Mouse (Mus musculus): ENCODE results near the gene Trim72.

Trim72 gene

DNA sequence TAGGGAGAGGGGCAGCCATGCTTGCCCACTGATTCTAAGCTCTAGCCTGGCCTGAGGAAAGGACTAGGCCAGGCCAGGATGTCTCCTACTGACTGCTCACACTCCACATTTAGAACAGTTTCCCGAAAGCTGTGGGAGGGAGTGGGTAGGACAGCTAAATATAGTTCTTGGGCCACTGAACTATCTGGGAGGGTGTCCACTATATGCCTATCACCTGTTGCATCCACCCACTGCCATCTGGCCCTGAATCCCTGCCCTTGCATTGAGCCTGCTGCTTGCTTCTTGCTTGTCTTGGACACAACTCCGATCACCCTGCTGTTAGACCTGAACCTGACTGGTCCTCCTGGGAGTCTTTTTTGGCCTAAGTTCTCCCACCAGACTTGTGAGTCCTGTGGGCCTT lies at the start of gene Trim72:
Gene Trim72, plus strand, starts transcription at position 262 of the 400 bp plus-strand sequence.
- no peak for DNase-seq

DNA sequence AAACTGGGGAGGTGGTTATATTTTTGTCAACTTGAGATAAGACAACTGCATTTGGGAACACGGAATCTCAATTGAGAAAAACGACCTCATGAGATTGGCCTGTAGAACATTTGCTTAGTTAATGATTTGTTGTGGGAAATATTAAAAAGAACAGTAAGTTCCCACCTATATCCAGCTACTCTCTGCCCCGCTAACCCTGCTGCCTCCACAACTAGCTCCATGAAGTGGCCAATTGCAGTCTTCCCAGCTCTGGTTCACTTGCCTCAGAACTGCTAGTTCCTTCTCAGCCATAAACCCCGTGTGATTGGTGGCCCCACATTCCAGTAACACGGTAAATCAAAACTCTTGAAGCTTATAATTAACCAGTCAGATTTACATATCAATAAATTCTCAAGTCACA lies 44.4 kb upstream of the Trim72 start:
- no peak for DNase-seq

GRCm38 (mm10) chr7:127966371-127966918 lies 37.3 kb upstream of the Trim72 start:
- peak; percentile 44 for DNase-seq

DNA sequence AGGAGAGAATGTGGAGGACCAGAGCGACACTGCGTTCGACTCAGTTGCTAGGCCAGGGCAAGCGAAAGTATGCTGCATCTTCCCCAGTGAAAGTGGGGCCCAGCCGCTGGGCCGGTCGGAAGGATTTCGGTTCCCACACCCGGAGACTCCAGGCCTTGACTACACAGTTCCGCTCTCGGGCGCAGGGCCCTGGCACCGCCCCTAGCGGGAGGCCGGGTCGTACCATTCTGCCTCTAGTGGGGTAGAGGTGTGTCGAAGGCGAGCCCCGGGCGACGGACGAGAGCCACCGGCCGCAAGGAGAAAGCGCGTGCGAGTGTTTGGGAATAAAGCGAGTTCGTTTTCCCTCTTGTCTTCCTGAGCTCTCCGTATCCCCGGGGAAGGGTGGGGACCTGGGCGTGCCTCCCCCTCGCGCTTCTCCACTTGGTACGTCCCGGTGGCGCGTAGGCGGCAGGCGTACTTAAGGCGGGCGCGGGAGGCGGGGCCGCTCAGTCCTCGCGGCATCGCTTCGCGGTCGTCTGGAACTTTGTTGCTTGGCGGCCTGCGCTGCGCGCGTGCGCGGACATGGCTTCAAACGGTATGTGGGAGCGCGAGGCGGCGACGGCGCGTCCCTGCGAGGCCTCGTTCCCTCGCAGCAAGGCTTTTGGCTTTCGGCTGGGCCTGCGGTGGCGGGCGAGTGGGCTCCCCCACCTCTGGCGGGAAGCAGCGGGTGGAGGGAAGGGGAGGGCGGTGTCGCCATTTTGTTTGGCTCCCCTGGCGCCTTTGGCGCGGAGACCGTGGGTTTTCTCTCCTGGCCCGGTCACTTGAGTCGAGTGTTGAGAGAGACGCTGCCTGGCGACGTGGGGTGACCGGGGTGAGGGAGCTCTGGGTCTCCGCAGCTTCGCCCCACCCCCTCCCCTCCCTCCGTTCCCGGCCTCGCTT lies 36.5 kb upstream of the Trim72 start, which contains the start of gene Fus:
Gene Fus, plus strand, starts transcription at position 454 of the 918 bp plus-strand sequence.
- peak; percentile 96 for DNase-seq

- DNase-seq: peak; percentile 90
Measured at GRCm38 (mm10) chr7:127967922-127968828, 35.6 kb upstream of the Trim72 start.

GRCm38 (mm10) chr7:127974413-127974930 lies 29.3 kb upstream of the Trim72 start:
- DNase-seq: no peak

- DNase-seq: no peak
Measured at GRCm38 (mm10) chr7:127978856-127979255, 24.9 kb upstream of the Trim72 start.

DNA sequence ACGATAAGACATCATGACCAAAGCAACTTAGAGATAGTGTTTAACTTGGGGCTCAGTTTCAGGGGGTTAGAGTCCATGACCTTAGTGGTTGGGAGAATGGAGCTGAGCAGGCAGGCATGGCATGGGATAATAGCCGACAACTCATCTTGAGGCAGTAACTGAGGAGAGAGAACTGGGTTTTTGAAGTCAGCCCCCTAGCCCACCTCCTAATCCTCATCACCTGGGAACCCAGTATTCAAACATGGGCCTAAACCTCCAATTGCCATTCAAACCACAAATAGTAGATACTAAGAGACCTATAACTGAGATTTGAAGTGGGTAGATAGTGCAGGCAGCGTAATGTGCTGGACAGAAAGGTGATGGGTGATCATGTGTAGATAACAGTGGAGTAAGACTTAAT lies 23.1 kb upstream of the Trim72 start:
- no peak for DNase-seq

DNA sequence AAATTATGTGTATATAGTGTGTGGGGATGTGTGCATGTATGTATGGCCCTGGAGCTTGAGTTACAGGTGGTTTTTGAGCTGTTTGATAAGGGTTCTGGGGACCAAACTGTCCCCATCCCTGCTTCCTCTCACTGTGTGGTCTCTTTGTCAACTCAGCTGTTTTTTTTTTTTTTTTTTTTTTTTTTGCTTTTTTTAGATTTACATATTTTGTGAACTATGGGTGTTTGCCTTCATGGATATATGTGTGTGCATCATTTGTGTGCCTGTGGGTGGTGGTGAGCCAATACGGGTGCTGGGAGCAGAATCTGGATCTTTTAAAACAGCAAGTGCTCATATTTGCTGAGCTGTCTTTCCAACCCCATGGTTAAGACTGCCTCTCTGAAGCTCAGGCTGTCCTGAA lies 14.8 kb upstream of the Trim72 start:
- no peak for DNase-seq

GRCm38 (mm10) chr7:127991643-127992487 lies 11.9 kb upstream of the Trim72 start:
- peak; percentile 76 for DNase-seq

- DNase-seq: no peak
Measured at GRCm38 (mm10) chr7:127992488-127993340, 11.0 kb upstream of the Trim72 start.

DNA sequence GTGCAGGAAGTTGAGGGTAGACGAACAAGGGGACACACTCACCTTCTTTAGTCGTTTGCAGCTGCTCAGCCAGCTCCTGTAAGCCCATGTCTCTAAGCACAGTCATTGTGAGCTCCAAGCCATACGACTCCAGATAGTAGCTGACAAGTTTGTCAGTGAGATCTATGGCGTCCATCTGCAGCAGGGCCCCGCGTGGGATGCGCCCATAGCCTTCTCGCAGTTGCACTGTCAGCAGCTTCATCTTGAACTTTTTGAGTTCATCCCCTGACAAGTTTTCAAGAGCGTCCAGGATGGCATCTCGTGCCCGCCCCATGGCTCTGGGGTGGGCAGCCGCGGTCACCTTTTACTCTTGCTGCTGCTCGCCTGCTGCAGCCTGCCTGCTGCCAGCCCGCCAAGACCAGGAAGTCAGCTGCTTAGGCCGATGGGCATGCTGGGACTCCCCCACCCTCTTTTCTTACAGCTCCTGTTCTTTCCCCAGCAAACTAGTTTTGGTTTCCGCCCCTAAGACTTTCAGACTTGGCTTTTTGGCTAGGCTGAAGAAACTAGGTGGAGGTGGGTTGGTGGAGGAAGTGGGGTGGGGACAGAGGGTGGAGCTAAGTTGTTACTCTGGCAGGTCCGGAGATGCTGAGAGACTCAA lies 10.3 kb upstream of the Trim72 start, which contains the start of gene Pycard:
Gene Pycard, minus strand, starts transcription at position 527 of the 637 bp plus-strand sequence.
- peak; percentile 20 for DNase-seq

GRCm38 (mm10) chr7:127999436-127999835 lies 4.3 kb upstream of the Trim72 start:
- no peak for DNase-seq

- no peak for DNase-seq
Measured at GRCm38 (mm10) chr7:128000068-128000950, 3.4 kb upstream of the Trim72 start.

- no peak for DNase-seq
Measured at GRCm38 (mm10) chr7:128003098-128003497, 651 bp upstream of the Trim72 start.

- DNase-seq: no peak
Measured at GRCm38 (mm10) chr7:128004150-128004486, 369 bp downstream of the Trim72 start.

DNA sequence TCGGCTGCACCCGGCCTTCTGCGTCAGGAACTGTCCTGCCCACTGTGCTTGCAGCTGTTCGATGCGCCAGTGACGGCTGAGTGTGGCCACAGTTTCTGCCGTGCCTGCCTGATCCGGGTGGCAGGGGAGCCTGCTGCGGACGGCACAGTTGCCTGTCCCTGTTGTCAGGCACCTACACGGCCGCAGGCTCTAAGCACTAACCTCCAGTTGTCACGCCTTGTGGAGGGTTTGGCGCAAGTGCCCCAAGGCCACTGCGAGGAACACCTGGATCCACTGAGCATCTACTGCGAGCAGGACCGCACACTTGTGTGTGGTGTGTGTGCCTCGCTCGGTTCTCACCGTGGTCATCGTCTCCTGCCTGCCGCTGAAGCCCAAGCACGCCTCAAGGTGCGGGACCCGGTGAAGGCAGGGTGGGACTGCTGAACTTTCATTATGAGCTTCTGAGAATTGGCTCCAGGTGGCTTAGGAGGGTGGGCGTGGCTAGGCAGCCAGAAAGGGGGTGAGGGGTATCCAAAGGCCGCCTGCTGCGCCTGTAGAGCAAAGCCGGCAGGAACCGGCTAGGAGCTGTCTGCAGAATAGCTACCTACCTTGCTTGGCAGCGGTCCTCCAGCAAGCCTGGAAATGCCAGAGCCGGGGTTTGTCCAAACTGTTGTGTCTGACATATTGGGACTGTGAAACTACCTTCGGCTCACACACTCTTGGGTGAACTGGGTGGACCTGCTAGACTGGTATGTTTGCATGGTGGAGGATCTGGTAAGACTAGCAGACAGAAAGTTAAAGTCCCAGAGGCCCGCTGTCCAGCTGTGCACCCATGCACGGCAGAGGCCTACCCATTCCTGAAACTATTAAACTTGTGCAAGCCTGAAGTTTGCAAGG lies 976 bp downstream of the Trim72 start:
- peak; percentile 58 for DNase-seq

DNA sequence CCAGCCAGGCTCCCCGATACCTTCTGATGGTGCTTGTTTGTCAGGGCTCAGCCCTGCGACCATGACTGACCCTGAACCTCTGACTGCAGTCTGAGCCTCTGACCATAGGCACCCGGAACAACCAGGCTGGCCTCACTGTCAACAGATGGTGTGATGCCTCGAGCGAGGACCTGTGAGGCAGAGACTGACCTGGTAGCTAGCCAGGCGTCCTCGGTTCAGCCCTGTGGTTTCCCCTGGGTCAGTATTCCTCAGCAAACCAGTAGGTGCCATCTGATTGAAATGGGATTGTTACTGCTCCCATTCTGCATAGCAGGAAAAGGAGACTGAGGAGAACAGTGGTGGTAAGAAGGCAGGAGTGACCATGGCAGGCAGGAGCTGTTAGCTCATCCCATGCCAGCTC lies 2.4 kb downstream of the Trim72 start:
- no peak for DNase-seq
